Comparison of ENCODE assay signal across 22 mouse cellular contexts in the genomic region with DNA sequence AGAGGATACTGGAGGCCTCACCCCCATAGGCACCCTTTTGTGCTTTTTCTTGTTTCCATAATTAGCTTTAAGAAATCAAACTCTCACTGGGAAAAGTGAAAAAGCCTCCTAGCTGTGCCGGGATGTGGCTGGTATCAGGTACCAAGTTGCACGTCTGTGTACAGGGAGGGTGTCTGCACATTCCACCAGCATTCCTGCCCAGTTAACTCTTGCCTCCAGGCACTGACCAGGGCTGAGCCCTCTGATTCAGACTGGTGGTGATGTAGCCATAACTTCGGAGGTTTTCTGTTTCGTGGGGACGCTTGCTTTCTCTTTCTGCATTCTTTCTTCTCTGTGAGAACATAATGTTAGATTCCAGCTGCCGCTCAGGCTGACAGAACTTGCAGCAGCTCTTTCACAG. TPM values are rescaled to one million over a fixed set of nuclear protein-coding genes. Genes with fewer than 3 reads are reported as not detected.
DNase-seq lines count a peak whose midpoint lies in the region; ATAC-seq lines count a peak whose summit lies in the region.
"Had no signal": no experiment of that assay in that cellular context is flagged by ENCODE, and none has a peak within 500 bp of the region (broad histone marks: within the 10 kb centered on the region; RNA-seq: fewer than 3 reads in every experiment).

No protein-coding gene starts in this region.

- ATAC-seq in heart, embryonic 13.5 days (ENCODE audit: extremely low read depth, insufficient number of reproducible peaks, low FRiP score, low TSS enrichment), result peak; percentile 63; the same call in 1 of the 2 replicates
- ATAC-seq in heart, embryonic 15.5 days (replicated peaks; ENCODE audit: insufficient number of reproducible peaks, insufficient read depth, low FRiP score, low read depth), result peak; percentile 85
- ATAC-seq: activated CD4-positive, CD25-positive, alpha-beta regulatory T cell, adult 4 months; forebrain, embryonic 14.5 days had no signal

- peak overlapping the region; percentile 73 for H3K27ac ChIP-seq in heart, embryonic 13.5 days (replicated peaks)
- peak overlapping the region; percentile 4 for H3K27ac ChIP-seq in heart, embryonic 15.5 days
- no peak overlapping the region for H3K27ac ChIP-seq in forebrain, embryonic 10.5 days
- H3K27ac ChIP-seq: hindbrain, embryonic 15.5 days; limb, embryonic 12.5 days; liver, embryonic 15.5 days; neural tube, embryonic 13.5 days had no signal

- H3K4me1 ChIP-seq in heart, embryonic 13.5 days, result peaks cover 17% of the 10 kb centered on the region
- peaks cover 13% of the 10 kb centered on the region for H3K4me1 ChIP-seq in heart, embryonic 15.5 days (replicated peaks)
- H3K4me1 ChIP-seq in forebrain, embryonic 10.5 days, result peaks cover 7% of the 10 kb centered on the region; the same call in 1 of the 2 replicates
- H3K4me1 ChIP-seq: hindbrain, embryonic 15.5 days; liver, embryonic 15.5 days; neural tube, embryonic 13.5 days had no signal

- no peaks in the 10 kb centered on the region for H3K27me3 ChIP-seq in heart, embryonic 13.5 days (replicated peaks)
- no peaks in the 10 kb centered on the region for H3K27me3 ChIP-seq in heart, embryonic 15.5 days
- no peaks in the 10 kb centered on the region for H3K27me3 ChIP-seq in forebrain, embryonic 10.5 days (ENCODE audit: poor library complexity, severe bottlenecking)
- H3K27me3 ChIP-seq: hindbrain, embryonic 15.5 days; limb, embryonic 12.5 days; neural tube, embryonic 13.5 days had no signal

- peak overlapping the region; percentile 29 for H3K4me3 ChIP-seq in heart, embryonic 13.5 days
- peak overlapping the region; percentile 4; the same call in 1 of the 2 replicates for H3K4me3 ChIP-seq in heart, embryonic 15.5 days
- H3K4me3 ChIP-seq in forebrain, embryonic 10.5 days, result no peak overlapping the region
- H3K4me3 ChIP-seq: hindbrain, embryonic 15.5 days; limb, embryonic 12.5 days; liver, embryonic 15.5 days; neural tube, embryonic 13.5 days had no signal

- H3K36me3 ChIP-seq in heart, embryonic 13.5 days, result no peaks in the 10 kb centered on the region
- H3K36me3 ChIP-seq in heart, embryonic 15.5 days, result no peaks in the 10 kb centered on the region
- H3K36me3 ChIP-seq in forebrain, embryonic 10.5 days (replicated peaks), result no peaks in the 10 kb centered on the region
- H3K36me3 ChIP-seq: G1E; hindbrain, embryonic 15.5 days; limb, embryonic 12.5 days; liver, embryonic 15.5 days; neural tube, embryonic 13.5 days had no signal

- H3K9ac ChIP-seq in heart, embryonic 13.5 days, result peak overlapping the region; percentile 53
- no peak overlapping the region for H3K9ac ChIP-seq in heart, embryonic 15.5 days
- H3K9ac ChIP-seq: hindbrain, embryonic 15.5 days; limb, embryonic 12.5 days; liver, embryonic 15.5 days; neural tube, embryonic 13.5 days had no signal

- intact Hi-C loops in heart, postnatal 36 days (cut with DNase I), result no loop called here

- no peak for DNase-seq in heart, postnatal 36 days
- DNase-seq in lung, postnatal 36 days, result peak; percentile 12
- no peak for DNase-seq in lung, postnatal 14 days
- DNase-seq in left cerebral cortex, adult 8-10 months (ENCODE audit: low spot score in 2 of 2), result no peak
- DNase-seq in right cerebral cortex, postnatal 10 days (ENCODE audit: low spot score in 2 of 2), result no peak
- DNase-seq in forebrain, embryonic 10.5 days (ENCODE audit: extremely low spot score, low spot score), result no peak
- DNase-seq: adrenal gland, postnatal 36 days; cerebellum, postnatal 10 days; kidney, adult 8-10 months; layer of hippocampus, postnatal 36 days; thymus, adult 18-20 months had no signal

- 42% methylated on average over 6 of the region's 6 CpGs for WGBS in heart, embryonic 13.5 days
- 31% methylated on average over 6 of the region's 6 CpGs for WGBS in heart, embryonic 15.5 days
- WGBS in forebrain, embryonic 10.5 days, result 66% methylated on average over 6 of the region's 6 CpGs

- peak overlapping the region; percentile 60 for H3K4me2 ChIP-seq in heart, embryonic 13.5 days
- peak overlapping the region; percentile 50 for H3K4me2 ChIP-seq in heart, embryonic 15.5 days
- H3K4me2 ChIP-seq: hindbrain, embryonic 15.5 days; limb, embryonic 12.5 days; liver, embryonic 15.5 days; neural tube, embryonic 13.5 days had no signal

- H3K9me3 ChIP-seq in heart, embryonic 13.5 days, result no peaks in the 10 kb centered on the region
- H3K9me3 ChIP-seq in heart, embryonic 15.5 days (replicated peaks), result no peaks in the 10 kb centered on the region
- no peaks in the 10 kb centered on the region for H3K9me3 ChIP-seq in forebrain, embryonic 10.5 days
- H3K9me3 ChIP-seq: G1E; hindbrain, embryonic 15.5 days; limb, embryonic 12.5 days; liver, embryonic 15.5 days; neural tube, embryonic 13.5 days had no signal

RNA-seq across cellular contexts. Expression of gene Upk1b, which starts 7.0 kb away (rescaled TPM):
- polyA plus RNA-seq in heart, embryonic 13.5 days (2015; fragmentation: Nextera tagmentation; extraction: Ambion mirVana), result 17.4 and 19.3 TPM in 2 replicates
- total RNA-seq in heart, postnatal 36 days (2021), result 1 to 10 TPM; 3.1 to 5.9 TPM
- 15.4 and 18.2 TPM in 2 replicates for polyA plus RNA-seq in heart, embryonic 15.5 days (2015; fragmentation: Nextera tagmentation; extraction: Ambion mirVana)
- 1 to 10 TPM; 2.2 to 3.7 (median 2.5) TPM for total RNA-seq in left cerebral cortex, adult 8-10 months (2022)
- 0.50 and 0.60 TPM in 2 replicates for polyA plus RNA-seq in forebrain, embryonic 10.5 days (2016; fragmentation: Nextera tagmentation; extraction: Ambion mirVana)
- total RNA-seq: megakaryocyte-erythroid progenitor cell, adult 5-6 weeks had no signal
- polyA plus RNA-seq: activated CD4-positive, CD25-positive, alpha-beta regulatory T cell, adult 4 months; forebrain, embryonic 14.5 days; G1E had no signal

RNA-seq across cellular contexts. Expression of gene 4930435E12Rik, which starts 35.4 kb away (rescaled TPM):
- not detected in 2 replicates for polyA plus RNA-seq in heart, embryonic 13.5 days (2015; fragmentation: Nextera tagmentation; extraction: Ambion mirVana)
- total RNA-seq in heart, postnatal 36 days (2021), result not detected
- polyA plus RNA-seq in heart, embryonic 15.5 days (2015; fragmentation: Nextera tagmentation; extraction: Ambion mirVana), result not detected in 2 replicates
- total RNA-seq in left cerebral cortex, adult 8-10 months (2022), result not detected
- not detected in 2 replicates for polyA plus RNA-seq in forebrain, embryonic 10.5 days (2016; fragmentation: Nextera tagmentation; extraction: Ambion mirVana)
- total RNA-seq: adrenal gland, postnatal 36 days; gastrocnemius, postnatal 4 days; layer of hippocampus, postnatal 36 days; megakaryocyte-erythroid progenitor cell, adult 5-6 weeks had no signal
- polyA plus RNA-seq: activated CD4-positive, CD25-positive, alpha-beta regulatory T cell, adult 4 months; forebrain, embryonic 14.5 days; G1E; hindbrain, embryonic 15.5 days; limb, embryonic 12.5 days; liver, embryonic 15.5 days; neural tube, embryonic 13.5 days had no signal

RNA-seq across cellular contexts. Expression of gene B4galt4, which starts 51.1 kb away (rescaled TPM):
- polyA plus RNA-seq in heart, embryonic 13.5 days (2015; fragmentation: Nextera tagmentation; extraction: Ambion mirVana), result 26.9 and 27.3 TPM in 2 replicates
- 10 to 100 TPM; 10.1 to 11.9 TPM for total RNA-seq in heart, postnatal 36 days (2021)
- 21.9 and 24.9 TPM in 2 replicates for polyA plus RNA-seq in heart, embryonic 15.5 days (2015; fragmentation: Nextera tagmentation; extraction: Ambion mirVana)
- total RNA-seq in left cerebral cortex, adult 8-10 months (2022), result 10 to 100 TPM; 19.8 to 25.0 (median 22.4) TPM
- polyA plus RNA-seq in forebrain, embryonic 10.5 days (2016; fragmentation: Nextera tagmentation; extraction: Ambion mirVana), result 27.1 and 27.8 TPM in 2 replicates
- total RNA-seq: G1E had no signal
- polyA plus RNA-seq: G1E had no signal

Comparison
In these comparisons a context has a peak if more than half of its experiments do, and no peak if none do; other contexts are left out.
1. RNA of gene Upk1b, which starts 7.0 kb away (polyA plus RNA-seq): 17.4 to 19.3 TPM in heart, embryonic 13.5 days and 15.4 to 18.2 TPM in heart, embryonic 15.5 days; 0.50 to 0.60 TPM in forebrain, embryonic 10.5 days; every median in the first group is over 10 times any median in the second.